25 mouse cellular contexts compared by ENCODE assay signal in the genomic region with DNA sequence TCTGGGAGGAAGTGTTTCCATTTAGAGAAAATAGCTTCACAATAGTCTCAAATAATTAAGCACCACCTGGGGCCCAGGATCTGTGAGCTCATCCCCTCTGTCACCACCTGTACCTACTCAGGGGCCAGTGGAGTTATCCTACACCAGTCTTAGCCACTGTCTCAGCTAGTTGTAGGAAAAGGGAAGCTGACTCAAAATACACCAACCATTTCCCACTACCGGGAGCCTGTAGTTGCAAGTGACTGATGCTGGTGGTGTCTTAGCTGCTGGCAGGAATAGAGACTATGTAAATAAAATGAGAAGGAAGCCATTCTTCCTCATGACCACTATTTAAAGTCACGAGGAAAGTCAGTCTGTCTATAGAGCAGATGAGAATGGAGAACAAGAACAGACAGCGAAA.
DNase-seq lines count a peak whose midpoint lies in the region; ATAC-seq and TF ChIP-seq lines count a peak whose summit lies in the region.
"Had no signal": no experiment of that assay in that cellular context is flagged by ENCODE, and none has a peak within 500 bp of the region (broad histone marks: within the 10 kb centered on the region; RNA-seq: fewer than 3 reads in every experiment).

No protein-coding gene starts in this region.

- 79% methylated on average over 3 of the region's 3 CpGs for WGBS in liver, adult 2 months
- 61% methylated on average over 3 of the region's 3 CpGs for WGBS in liver, embryonic 12.5 days (ENCODE audit: insufficient replicate concordance)
- WGBS in heart, embryonic 12.5 days: 77% methylated on average over 3 of the region's 3 CpGs

- no peak for ATAC-seq in liver, embryonic 12.5 days
- no peak for ATAC-seq in heart, embryonic 12.5 days (ENCODE audit: insufficient number of reproducible peaks, low FRiP score)
- ATAC-seq: activated CD4-positive, CD25-positive, alpha-beta regulatory T cell, adult 4 months; forebrain, embryonic 14.5 days; forebrain, embryonic 16.5 days; Patski had no signal

- H3K36me3 ChIP-seq in liver, adult 2 months (ENCODE audit: control insufficient read depth, insufficient read depth, low read length): no peaks in the 10 kb centered on the region
- no peaks in the 10 kb centered on the region for H3K36me3 ChIP-seq in liver, embryonic 12.5 days
- no peaks in the 10 kb centered on the region for H3K36me3 ChIP-seq in heart, embryonic 12.5 days
- H3K36me3 ChIP-seq: embryonic facial prominence, embryonic 13.5 days; embryonic facial prominence, embryonic 15.5 days; forebrain, embryonic 10.5 days; forebrain, embryonic 12.5 days; G1E had no signal

- TF ChIP-seq POLR2A in liver, adult 2 months (IDR thresholded peaks at IDR 0.05; ENCODE audit: extremely low read depth, insufficient read depth, low read length): no peak

- no peak overlapping the region for H3K27ac ChIP-seq in liver, adult 2 months (replicated peaks; ENCODE audit: insufficient read depth, low read depth, low read length)
- H3K27ac ChIP-seq in liver, embryonic 12.5 days: no peak overlapping the region
- H3K27ac ChIP-seq in heart, embryonic 12.5 days (ENCODE audit: poor library complexity, severe bottlenecking): no peak overlapping the region
- H3K27ac ChIP-seq: embryonic facial prominence, embryonic 13.5 days; embryonic facial prominence, embryonic 15.5 days; forebrain, embryonic 10.5 days; forebrain, embryonic 12.5 days had no signal

- H3K4me2 ChIP-seq in liver, embryonic 12.5 days: no peak overlapping the region
- no peak overlapping the region for H3K4me2 ChIP-seq in heart, embryonic 12.5 days
- H3K4me2 ChIP-seq: embryonic facial prominence, embryonic 13.5 days; embryonic facial prominence, embryonic 15.5 days; forebrain, embryonic 12.5 days had no signal

- H3K4me3 ChIP-seq in liver, adult 2 months (ENCODE audit: insufficient read depth, low read depth, low read length): no peak overlapping the region
- no peak overlapping the region for H3K4me3 ChIP-seq in liver, embryonic 12.5 days
- no peak overlapping the region for H3K4me3 ChIP-seq in heart, embryonic 12.5 days
- H3K4me3 ChIP-seq: embryonic facial prominence, embryonic 13.5 days; embryonic facial prominence, embryonic 15.5 days; erythroblast, embryonic 14.5 days; forebrain, embryonic 10.5 days; forebrain, embryonic 12.5 days had no signal

- no peaks in the 10 kb centered on the region for H3K9me3 ChIP-seq in liver, embryonic 12.5 days (replicated peaks)
- no peaks in the 10 kb centered on the region for H3K9me3 ChIP-seq in heart, embryonic 12.5 days (replicated peaks)
- H3K9me3 ChIP-seq: embryonic facial prominence, embryonic 13.5 days; embryonic facial prominence, embryonic 15.5 days; forebrain, embryonic 10.5 days; forebrain, embryonic 12.5 days had no signal

- no peak for TF ChIP-seq CTCF in liver, adult 2 months (IDR thresholded peaks at IDR 0.05; ENCODE audit: low read depth, low read length)

- H3K27me3 ChIP-seq in liver, adult 2 months (ENCODE audit: control insufficient read depth, insufficient read depth, low read length): no peaks in the 10 kb centered on the region
- no peaks in the 10 kb centered on the region for H3K27me3 ChIP-seq in liver, embryonic 12.5 days (replicated peaks)
- H3K27me3 ChIP-seq in heart, embryonic 12.5 days (replicated peaks): no peaks in the 10 kb centered on the region
- H3K27me3 ChIP-seq: embryonic facial prominence, embryonic 13.5 days; embryonic facial prominence, embryonic 15.5 days; forebrain, embryonic 12.5 days had no signal

- DNase-seq in liver, adult 2 months (ENCODE audit: extremely low read depth, low read depth, low spot score): peak; percentile 34
- peak; percentile 35 for DNase-seq in brain, adult 2 months (ENCODE audit: low read depth, low spot score)
- no peak for DNase-seq in gastrocnemius, postnatal 25 days
- DNase-seq: adrenal gland, adult 8-10 months; adrenal gland, postnatal 14 days; adrenal gland, postnatal 36 days; cerebellum, adult 11 months; cerebellum, adult 18-20 months; cerebellum, adult 8-10 months; cerebellum, adult 9-11 months; cerebellum, postnatal 14 days; cerebellum, postnatal 36 days; embryo, embryonic 11 days had no signal

- H3K4me1 ChIP-seq in liver, adult 2 months (ENCODE audit: control insufficient read depth, insufficient read depth, low read length): no peaks in the 10 kb centered on the region
- H3K4me1 ChIP-seq in liver, embryonic 12.5 days: no peaks in the 10 kb centered on the region
- H3K4me1 ChIP-seq in heart, embryonic 12.5 days (replicated peaks): no peaks in the 10 kb centered on the region
- H3K4me1 ChIP-seq: embryonic facial prominence, embryonic 13.5 days; embryonic facial prominence, embryonic 15.5 days; forebrain, embryonic 10.5 days; forebrain, embryonic 12.5 days had no signal

- no peak overlapping the region for H3K9ac ChIP-seq in liver, adult 2 months (ENCODE audit: low read depth, low read length)
- H3K9ac ChIP-seq in liver, embryonic 12.5 days: no peak overlapping the region
- no peak overlapping the region for H3K9ac ChIP-seq in heart, embryonic 12.5 days
- H3K9ac ChIP-seq: embryonic facial prominence, embryonic 13.5 days; embryonic facial prominence, embryonic 15.5 days; forebrain, embryonic 12.5 days had no signal

- no peaks in the 10 kb centered on the region for H3K79me2 ChIP-seq in liver, adult 2 months (ENCODE audit: control insufficient read depth, insufficient read depth, low read length)
